Mouse (Mus musculus) lung, embryonic 16.5 days (tissue): ENCODE measurements around the gene Hoxa13. TPM values are rescaled to one million over a fixed set of nuclear protein-coding genes. Genes with fewer than 3 reads are reported as not detected.

Experiments
- ATAC-seq: fragments of 200-750 bp; cut with Nextera tagmentation; 2 replicates; pipeline ENCODE4 v1.8.0; 2017; ENCODE audit warnings: low read depth, mild to moderate bottlenecking, moderate library complexity
- H3K27ac ChIP-seq: fragments of 300-500 bp; sonication (generic); 2 replicates; pipeline ENCODE4 v1.5.1; 2014; ENCODE audit warnings: mild to moderate bottlenecking, control low read depth, low read length
- H3K27me3 ChIP-seq: fragments of 300-500 bp; sonication (generic); 2 replicates; pipeline ENCODE4 v1.6.1; 2014; ENCODE audit warnings: low read depth, low read length, mixed read lengths; ENCODE audit not compliant: control insufficient read depth, insufficient read depth
- H3K36me3 ChIP-seq: fragments of 300-500 bp; sonication (generic); 2 replicates; pipeline ENCODE4 v1.6.1; 2014; ENCODE audit warnings: low read length; ENCODE audit not compliant: control insufficient read depth, insufficient read depth
- H3K4me1 ChIP-seq: fragments of 300-500 bp; sonication (generic); replicated peaks from 2 replicates; pipeline ENCODE4 v1.6.1; 2014; ENCODE audit warnings: low read length, mixed read lengths; ENCODE audit not compliant: control insufficient read depth, insufficient read depth
- H3K4me2 ChIP-seq: fragments of 300-500 bp; sonication (generic); 2 replicates; pipeline ENCODE4 v1.6.1; 2014; ENCODE audit warnings: low read depth, low read length, control low read depth
- H3K4me3 ChIP-seq: fragments of 300-500 bp; sonication (generic); 2 replicates; pipeline ENCODE4 v1.5.1; 2014; ENCODE audit warnings: mild to moderate bottlenecking, low read length, control low read depth
- H3K9ac ChIP-seq: fragments of 300-500 bp; sonication (generic); 2 replicates; pipeline ENCODE4 v1.6.1; 2014; ENCODE audit warnings: low read length, control low read depth
- H3K9me3 ChIP-seq: fragments of 300-500 bp; sonication (generic); 2 replicates; pipeline ENCODE4 v1.6.1; 2016; ENCODE audit warnings: low read length; ENCODE audit not compliant: control insufficient read depth
- WGBS: fragments of 180-500 bp; shearing (Covaris S2); extraction: QIAGEN DNeasy Blood & Tissue Kit; methylation state at CpG from one replicate; pipeline ENCODE4 v1.1.7; 2014; 5-methylcytosine and 5-hydroxymethylcytosine counted together
- polyA plus RNA-seq: library from polyadenylated mRNA; unstranded; fragments of >200 nt; fragmentation: Nextera tagmentation; extraction: Ambion mirVana; gene quantifications from 2 replicates; pipeline ENCODE4 v1.2.1, GENCODE M21; 2015

The Hoxa13 gene
- polyA plus RNA-seq, 1 experiment from 2014 or later: not detected

- no peak for ATAC-seq
- peaks cover 12% of the 10 kb centered on the region for H3K4me1 ChIP-seq
- H3K9ac ChIP-seq: peak overlapping the region; percentile 30; the same call in 1 of the 2 replicates
- 22% methylated on average over 21 of the region's 21 CpGs for WGBS
- H3K27ac ChIP-seq: no peak overlapping the region
- H3K36me3 ChIP-seq: no peaks in the 10 kb centered on the region
- H3K27me3 ChIP-seq: peaks cover 93% of the 10 kb centered on the region
- H3K4me2 ChIP-seq: peak overlapping the region; percentile 97
- no peaks in the 10 kb centered on the region for H3K9me3 ChIP-seq
- peak overlapping the region; percentile 69 for H3K4me3 ChIP-seq
Measured at GRCm38 (mm10) chr6:52221993-52222685, 38.5 kb downstream of the Hoxa13 start.

GRCm38 (mm10) chr6:52221337-52221992 is 39.2 kb downstream of the Hoxa13 start, which contains the start of gene Hoxa7:
TSS of gene Hoxa7 (minus strand) at chr6:52221854.
- Histone ChIP-seq H3K36me3 (no peaks in the 10 kb centered on the region), H3K4me1 (peaks cover 17% of the 10 kb centered on the region), H3K27me3 (peaks cover 93% of the 10 kb centered on the region), H3K4me2 (peak within 1 kb of the TSS; percentile 97), H3K4me3 (peak within 1 kb of the TSS; percentile 69), H3K9me3 (no peaks in the 10 kb centered on the region), H3K9ac (peak within 1 kb of the TSS; percentile 79), H3K27ac (no peak within 1 kb of the TSS; the same call in 1 of the 2 replicates)
- 2% methylated on average over 46 of the region's 46 CpGs for WGBS
- peak; percentile 59 for ATAC-seq

- Histone ChIP-seq H3K27ac (no peak overlapping the region), H3K27me3 (peaks cover 93% of the 10 kb centered on the region), H3K4me3 (peak overlapping the region; percentile 69), H3K4me2 (peak overlapping the region; percentile 97), H3K4me1 (peaks cover 14% of the 10 kb centered on the region), H3K9me3 (no peaks in the 10 kb centered on the region), H3K9ac (peak overlapping the region; percentile 79), H3K36me3 (no peaks in the 10 kb centered on the region)
- no peak for ATAC-seq
- WGBS: 26% methylated on average over 12 of the region's 12 CpGs
Measured at GRCm38 (mm10) chr6:52220865-52221310, 39.8 kb downstream of the Hoxa13 start.

- H3K4me2 ChIP-seq: no peak overlapping the region
- WGBS: 50% methylated on average over 32 of the region's 32 CpGs
Measured at GRCm38 (mm10) chr6:52220003-52220864, 40.4 kb downstream of the Hoxa13 start.

GRCm38 (mm10) chr6:52219234-52219942 is 41.3 kb downstream of the Hoxa13 start:
- H3K9ac ChIP-seq: no peak overlapping the region
- H3K4me3 ChIP-seq: no peak overlapping the region
- no peak for ATAC-seq
- H3K4me2 ChIP-seq: no peak overlapping the region
- WGBS: 57% methylated on average over 9 of the region's 9 CpGs
- H3K36me3 ChIP-seq: no peaks in the 10 kb centered on the region
- no peak overlapping the region for H3K27ac ChIP-seq
- H3K4me1 ChIP-seq: peaks cover 12% of the 10 kb centered on the region
- H3K9me3 ChIP-seq: no peaks in the 10 kb centered on the region
- peaks cover 93% of the 10 kb centered on the region for H3K27me3 ChIP-seq

More at GRCm38 (mm10) chr6:52220003-52220864, 40.4 kb downstream of the Hoxa13 start:
- Histone ChIP-seq H3K9ac (no peak overlapping the region), H3K4me1 (peaks cover 12% of the 10 kb centered on the region), H3K27me3 (peaks cover 93% of the 10 kb centered on the region), H3K36me3 (no peaks in the 10 kb centered on the region), H3K4me3 (no peak overlapping the region), H3K27ac (no peak overlapping the region), H3K9me3 (no peaks in the 10 kb centered on the region)
- no peak for ATAC-seq

- WGBS: 25% methylated on average over 14 of the region's 14 CpGs
- Histone ChIP-seq H3K4me1 (peaks cover 12% of the 10 kb centered on the region), H3K27me3 (peaks cover 93% of the 10 kb centered on the region), H3K9ac (no peak overlapping the region), H3K4me3 (no peak overlapping the region), H3K27ac (no peak overlapping the region), H3K4me2 (no peak overlapping the region), H3K9me3 (no peaks in the 10 kb centered on the region), H3K36me3 (no peaks in the 10 kb centered on the region)
- ATAC-seq: no peak
Measured at GRCm38 (mm10) chr6:52218643-52219215, 42.0 kb downstream of the Hoxa13 start.

GRCm38 (mm10) chr6:52217895-52218642 is 42.6 kb downstream of the Hoxa13 start:
- Histone ChIP-seq H3K4me1 (peaks cover 12% of the 10 kb centered on the region), H3K36me3 (no peaks in the 10 kb centered on the region), H3K27ac (no peak overlapping the region), H3K27me3 (peaks cover 93% of the 10 kb centered on the region), H3K4me3 (peak overlapping the region; percentile 54), H3K9ac (peak overlapping the region; percentile 51), H3K4me2 (peak overlapping the region; percentile 62), H3K9me3 (no peaks in the 10 kb centered on the region)
- ATAC-seq: no peak; the same call in 1 of the 2 replicates
- 11% methylated on average over 23 of the region's 23 CpGs for WGBS

GRCm38 (mm10) chr6:52217459-52217768 is 43.3 kb downstream of the Hoxa13 start:
- peak overlapping the region; percentile 54 for H3K4me3 ChIP-seq
- no peaks in the 10 kb centered on the region for H3K36me3 ChIP-seq
- 0% methylated on average over 25 of the region's 25 CpGs for WGBS
- peak; percentile 59 for ATAC-seq
- H3K4me1 ChIP-seq: peaks cover 12% of the 10 kb centered on the region
- H3K27me3 ChIP-seq: peaks cover 93% of the 10 kb centered on the region
- no peak overlapping the region for H3K27ac ChIP-seq
- H3K4me2 ChIP-seq: peak overlapping the region; percentile 62
- H3K9ac ChIP-seq: peak overlapping the region; percentile 51
- no peaks in the 10 kb centered on the region for H3K9me3 ChIP-seq
